Mouse (Mus musculus) frontal cortex, adult (tissue): ENCODE measurements at regions not wholly inside any gene's neighbourhood (a gene's known extent, or its start where the extent isn't known, plus 50 kb on each side); places are given as distances from the start of the nearest gene placed in this dataset.

Source experiments
- ATAC-seq: cut with Nextera tagmentation; 2 replicates; pipeline ENCODE4 v1.9.2; 2017; ENCODE audit warnings: mild to moderate bottlenecking, moderate library complexity, mixed read lengths; ENCODE audit not compliant: low TSS enrichment

DNA sequence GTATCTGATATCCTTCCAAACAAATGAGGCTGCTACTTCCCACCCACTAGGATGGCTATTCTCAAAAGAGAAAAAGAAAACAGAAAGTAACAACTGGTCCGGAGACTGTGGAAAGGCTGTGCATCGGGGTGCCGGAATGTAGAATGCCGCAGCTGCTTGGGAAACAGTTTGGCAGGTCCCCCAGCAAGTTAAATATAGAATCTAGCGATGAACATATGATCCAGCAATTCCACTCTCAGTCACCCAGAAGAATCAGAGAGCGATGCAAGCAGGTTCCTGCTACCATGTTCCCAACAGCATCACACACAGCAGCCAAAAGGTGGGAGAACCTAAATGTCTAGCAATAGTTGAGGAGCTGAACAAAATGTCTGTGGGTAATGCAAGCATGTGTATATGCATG lies 528.3 kb upstream of the Gm19410 start:
- peak; percentile 78 for ATAC-seq

DNA sequence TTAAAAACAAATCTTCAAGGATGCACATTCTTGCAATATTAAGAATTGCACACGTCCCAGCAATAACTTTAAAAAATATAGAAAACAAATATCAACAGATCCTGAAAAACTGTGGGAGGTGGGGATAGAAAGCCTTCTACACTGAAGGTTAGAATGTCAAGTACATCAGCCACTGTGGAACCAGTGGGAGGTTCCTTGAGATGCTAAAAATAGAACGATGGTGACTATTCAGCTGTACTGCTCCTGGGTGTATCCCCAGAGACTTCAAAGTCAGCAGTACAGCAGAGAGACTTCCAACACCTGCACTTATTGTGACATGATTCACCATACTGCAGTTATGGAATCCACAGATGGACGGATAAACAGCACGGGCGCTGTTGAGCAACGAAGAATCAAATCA lies 524.7 kb upstream of the Gm19410 start:
- no peak for ATAC-seq

DNA sequence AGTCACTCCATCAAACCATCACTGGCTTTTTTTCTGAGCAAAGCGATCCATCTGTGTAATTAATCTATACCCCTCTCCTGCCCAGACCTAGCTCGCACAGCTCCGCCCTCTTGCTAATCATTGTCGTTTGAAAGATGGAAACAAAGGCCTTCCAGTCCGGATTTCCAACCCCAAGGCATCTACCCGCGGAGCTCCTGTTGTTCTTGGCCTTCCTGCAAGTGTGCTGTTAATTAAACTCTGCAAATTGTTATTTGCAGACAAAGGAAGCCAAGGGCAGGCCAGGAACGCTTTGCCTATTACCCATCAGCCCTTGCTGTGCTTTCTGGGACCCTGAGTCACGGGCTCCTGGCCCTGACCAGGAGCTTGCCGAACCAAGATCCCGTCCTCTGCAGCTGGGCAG lies 522.0 kb upstream of the Gm19410 start:
- ATAC-seq, result no peak

DNA sequence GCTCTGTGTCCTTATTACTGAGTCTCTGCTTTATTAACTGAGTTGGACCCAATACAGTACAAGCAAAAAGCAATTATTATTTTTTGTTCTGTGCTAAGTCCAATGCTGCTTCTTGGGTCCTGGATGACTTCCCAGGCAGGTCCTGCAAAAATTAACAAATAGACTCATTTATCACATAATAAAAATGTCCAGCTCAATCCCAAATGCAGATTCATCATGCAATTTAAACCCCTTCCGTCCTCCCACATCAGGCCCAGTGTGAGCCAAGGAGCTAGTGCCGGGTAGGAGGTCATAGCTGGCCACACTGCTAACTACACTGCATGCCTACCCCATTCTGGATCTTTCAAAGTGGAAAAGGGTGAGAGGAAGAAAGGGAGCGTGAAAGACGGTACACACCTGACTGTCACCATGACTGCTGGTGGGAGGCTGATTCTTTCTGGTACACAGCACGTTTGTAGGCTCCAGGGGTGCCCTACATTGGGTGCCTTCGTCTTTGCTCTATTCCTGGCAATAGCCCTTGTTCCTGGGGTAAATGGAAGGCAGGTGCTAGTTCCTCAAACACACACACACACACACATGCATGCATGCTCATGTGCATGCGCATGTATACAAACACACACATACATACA lies 515.7 kb upstream of the Gm19410 start:
- ATAC-seq, result no peak

DNA sequence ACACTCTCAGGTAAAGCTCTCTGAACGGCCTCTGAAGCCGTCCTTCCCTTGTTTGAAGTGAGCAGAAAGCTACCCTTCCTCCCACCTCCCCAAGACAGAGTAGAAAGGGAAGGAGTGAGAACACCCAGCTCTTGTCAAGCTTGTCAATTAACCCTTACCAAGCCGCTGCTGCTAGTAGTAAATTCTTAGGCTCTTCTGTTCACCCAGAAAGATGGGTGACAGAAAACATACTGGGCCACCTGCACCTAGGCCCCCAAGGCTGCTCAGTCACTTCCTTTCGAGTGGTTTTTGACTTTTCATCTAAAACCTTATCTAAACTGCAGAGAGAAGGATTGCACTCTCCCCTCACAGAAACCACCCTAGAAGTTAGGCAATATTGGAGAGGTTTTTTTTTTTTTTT lies 514.9 kb upstream of the Gm19410 start:
- ATAC-seq, result no peak

DNA sequence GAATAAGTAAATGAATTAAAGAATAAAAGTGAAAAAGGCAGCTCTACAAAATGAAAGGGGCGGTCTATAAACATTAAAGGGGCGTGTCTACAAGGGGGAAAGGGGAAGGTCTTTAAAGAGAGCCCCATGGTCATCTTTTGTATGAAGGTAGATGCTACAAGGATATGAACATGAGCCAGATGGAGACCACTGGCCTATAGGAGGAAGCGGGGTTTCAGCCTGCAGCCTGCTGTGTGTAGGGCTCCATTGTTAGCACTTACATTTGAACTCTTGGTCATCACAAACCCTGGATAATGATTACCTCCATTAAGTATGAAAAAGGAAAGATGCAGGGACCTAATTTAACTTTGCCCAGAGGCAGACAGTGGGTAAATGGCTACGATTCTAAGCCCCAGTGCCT lies 511.6 kb upstream of the Gm19410 start:
- no peak for ATAC-seq

DNA sequence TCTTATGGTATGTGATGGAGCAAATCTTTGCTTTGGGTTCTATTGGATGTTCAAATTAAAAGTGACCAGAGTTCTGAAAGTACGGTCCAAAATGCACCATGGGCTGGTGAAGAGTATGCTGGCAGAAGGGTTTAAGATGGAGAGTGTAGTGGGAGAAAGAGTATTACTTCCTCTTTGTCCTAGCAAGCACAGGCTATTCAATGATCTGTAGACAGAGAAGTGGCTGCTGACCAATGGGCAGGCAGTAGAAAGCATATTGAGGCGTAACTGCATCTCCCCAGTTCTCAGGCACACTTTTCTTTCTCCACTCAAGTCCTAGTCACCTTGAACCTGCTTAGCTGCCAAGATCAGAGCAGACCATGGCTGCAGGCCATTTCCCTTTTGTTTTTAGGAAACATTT lies 510.3 kb upstream of the Gm19410 start:
- ATAC-seq, result no peak

DNA sequence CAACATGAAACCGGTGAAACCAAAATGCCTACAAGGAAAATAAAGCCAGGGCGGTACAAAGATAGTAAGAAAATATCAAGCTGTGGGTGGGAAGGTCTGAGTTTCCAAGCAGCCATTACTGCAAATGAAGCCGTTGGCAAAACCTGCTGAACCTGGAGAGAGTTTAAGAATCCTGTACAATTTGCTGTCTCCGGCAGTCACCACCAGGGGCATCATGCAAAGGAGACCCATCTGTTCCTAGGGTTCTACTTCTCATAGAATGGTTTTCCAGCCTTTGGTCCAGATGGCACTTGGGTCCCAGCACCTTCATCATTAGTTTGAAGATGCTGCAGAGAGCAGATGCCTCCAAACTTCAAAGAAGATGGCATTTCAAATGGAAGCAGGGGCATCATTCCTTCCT lies 508.6 kb upstream of the Gm19410 start:
- ATAC-seq, result no peak

DNA sequence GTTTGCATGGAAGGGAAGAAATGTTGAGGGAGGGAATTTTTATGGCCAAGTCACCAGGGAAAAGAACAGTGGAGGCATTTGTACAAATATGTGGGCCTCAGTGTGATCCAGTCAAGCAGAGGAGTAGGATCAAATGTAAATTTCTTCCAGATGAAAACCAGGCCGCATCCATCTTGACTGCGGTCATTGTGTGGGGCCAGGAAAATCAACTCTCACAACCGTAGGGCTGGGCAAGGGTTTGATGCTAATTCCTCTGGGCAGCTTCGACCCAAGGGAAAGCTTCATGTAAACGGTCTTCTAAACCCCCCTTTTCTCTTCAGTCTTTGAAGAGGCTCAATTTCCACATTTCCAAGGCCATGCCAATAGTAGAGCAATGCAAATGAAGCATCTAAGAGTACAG lies 497.4 kb upstream of the Gm19410 start:
- no peak for ATAC-seq

DNA sequence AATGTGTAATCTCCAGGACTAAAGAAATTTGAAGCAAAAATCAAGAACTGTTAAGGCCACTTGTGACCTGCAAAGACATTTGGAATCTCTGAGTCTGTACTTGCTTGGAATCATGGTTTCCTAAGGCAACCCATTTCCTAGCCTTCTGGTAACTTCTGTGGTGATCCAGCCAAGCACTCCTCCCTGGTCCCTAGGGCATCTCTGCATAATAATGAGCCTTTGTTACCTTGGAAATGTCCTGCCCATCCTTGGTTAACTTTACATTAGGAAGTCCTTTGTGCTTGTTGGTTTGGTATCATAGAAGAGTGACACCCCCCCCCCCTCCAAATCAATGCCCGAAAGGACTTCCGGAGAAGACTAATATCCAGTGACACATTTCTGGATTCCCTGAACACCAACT lies 496.6 kb upstream of the Gm19410 start:
- ATAC-seq, result no peak

DNA sequence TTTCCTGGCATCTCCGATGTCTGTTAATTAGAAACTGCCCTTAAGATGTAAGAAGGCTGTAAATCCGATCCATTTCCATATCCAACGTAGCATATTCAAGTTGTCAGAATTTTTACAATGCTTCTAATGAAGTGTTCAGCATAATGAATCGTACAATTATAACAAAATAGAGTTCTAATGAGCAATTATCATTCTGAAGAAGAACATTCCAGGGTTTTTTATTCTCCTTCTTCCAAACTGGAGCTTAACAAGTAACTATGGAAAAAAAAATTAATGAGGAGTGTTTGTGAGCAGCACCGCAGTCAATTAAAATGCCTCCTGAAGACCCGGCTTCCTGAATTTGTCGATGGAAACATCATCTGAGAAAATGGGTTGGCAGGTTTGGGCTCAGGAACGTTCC lies 489.6 kb upstream of the Gm19410 start:
- no peak for ATAC-seq

DNA sequence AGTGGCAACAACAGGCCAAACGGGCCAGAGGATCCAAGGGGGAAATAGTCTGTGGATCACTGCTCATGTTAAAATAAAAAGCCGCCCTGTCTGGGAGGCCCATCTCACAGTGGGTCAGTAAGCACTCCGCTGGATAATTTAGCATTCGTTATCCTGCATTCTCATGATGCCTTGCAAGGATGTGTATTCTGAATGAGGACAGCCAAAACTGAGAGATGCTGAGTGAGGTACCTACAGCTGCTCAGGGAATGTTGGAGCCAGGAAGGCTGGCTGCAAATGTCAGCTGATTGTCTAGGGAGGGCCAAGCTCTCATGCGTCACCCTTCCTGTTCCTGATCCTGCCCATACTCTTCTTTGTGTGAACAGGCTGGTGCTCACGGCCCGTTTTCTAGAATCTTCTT lies 489.1 kb upstream of the Gm19410 start:
- ATAC-seq, result 0 out of 2 replicates have a peak, but pooled peaks have one; percentile 44

DNA sequence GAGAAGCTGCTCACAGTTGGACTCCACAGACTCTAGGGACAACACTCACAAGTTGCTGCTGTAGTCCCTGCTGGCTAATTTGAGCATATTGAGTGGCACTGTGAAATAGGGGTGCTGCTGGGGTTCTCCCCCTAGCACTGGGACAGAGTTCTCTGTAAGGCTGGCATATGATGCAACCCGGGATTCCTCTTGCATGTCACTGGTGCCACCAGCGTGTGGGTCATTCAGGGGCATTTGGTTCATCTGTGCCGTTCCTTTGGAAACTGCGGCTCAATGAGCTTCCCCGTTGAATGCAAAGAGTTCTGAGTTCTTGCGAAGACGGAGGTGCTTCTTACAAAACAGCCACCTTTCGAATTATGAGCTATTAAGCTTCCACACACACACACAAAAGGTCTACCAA lies 486.6 kb upstream of the Gm19410 start:
- no peak for ATAC-seq

DNA sequence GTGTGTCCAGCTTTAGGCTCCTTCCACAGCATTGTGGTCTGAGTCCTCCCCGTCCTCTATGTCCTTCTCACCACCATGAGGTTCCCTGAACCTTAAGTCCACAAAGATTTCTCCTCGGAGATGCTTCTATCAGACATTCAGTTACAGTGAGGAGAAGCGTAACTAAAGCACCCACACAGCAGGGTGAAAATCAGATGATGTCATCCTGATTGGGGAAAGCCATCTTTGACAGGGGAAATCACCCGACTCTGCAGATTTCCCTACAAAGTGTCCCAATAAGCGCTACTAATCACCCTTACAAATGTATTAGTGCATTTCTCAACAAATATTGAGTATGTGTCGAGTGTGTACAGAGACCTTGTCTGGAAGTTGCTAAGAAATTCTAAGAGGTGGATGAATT lies 484.8 kb upstream of the Gm19410 start:
- no peak for ATAC-seq

DNA sequence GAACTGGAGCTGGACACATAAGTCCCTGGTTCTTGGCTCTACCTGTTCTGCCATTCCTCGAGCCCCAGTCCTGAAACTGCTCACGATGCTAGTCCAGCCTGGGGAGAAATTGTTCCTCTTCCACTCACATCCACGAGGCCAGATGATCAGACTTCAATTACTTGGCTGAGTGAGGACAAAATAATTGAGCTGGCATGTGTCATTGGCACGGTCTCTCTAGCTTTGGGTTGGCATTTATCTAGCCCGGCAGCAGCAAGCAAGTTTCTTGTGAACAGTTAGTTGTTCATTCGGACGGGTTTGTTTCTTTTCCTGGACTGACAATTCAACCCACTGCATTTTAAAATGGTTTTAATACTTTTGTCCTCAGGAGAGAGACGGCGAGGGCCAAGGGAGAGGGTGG lies 482.2 kb upstream of the Gm19410 start:
- ATAC-seq, result no peak

DNA sequence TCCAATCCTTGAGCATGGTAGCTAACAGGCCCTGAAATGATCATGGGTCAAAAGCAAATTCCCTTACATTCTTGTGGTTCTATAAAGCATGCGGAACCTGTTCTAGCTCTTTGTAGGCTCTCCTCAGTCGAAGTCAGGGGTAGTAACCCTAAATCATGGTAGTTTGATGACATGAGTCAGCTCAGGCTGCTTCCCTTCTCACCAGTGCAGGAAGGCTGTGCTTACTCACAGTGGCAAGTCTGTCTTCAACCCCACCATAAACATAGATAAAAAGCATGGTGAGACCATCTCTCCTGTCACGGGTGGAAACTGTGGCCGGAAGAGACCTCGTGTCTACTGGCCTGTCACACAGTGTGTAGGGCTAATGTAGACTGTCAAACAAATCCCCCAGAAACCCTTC lies 476.6 kb upstream of the Gm19410 start:
- ATAC-seq, result no peak

DNA sequence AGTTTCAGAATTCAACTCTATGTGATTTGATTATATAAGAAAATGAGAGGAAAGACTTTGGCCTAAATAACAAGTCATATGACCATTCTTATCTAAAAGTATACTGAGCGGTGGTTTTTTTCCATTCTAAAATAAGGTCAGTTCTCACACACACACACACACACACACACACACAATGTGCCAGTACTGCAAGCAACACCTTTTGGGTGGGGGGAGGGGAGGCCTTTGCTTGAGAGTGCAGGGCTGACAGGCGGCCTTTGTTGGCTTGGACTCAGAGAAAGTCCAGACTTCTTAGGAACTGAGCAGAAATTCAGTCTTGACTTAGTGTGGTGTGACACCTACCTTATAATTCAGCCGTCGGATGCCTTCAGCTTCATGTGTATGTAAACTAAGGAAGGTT lies 475.6 kb upstream of the Gm19410 start:
- no peak for ATAC-seq

DNA sequence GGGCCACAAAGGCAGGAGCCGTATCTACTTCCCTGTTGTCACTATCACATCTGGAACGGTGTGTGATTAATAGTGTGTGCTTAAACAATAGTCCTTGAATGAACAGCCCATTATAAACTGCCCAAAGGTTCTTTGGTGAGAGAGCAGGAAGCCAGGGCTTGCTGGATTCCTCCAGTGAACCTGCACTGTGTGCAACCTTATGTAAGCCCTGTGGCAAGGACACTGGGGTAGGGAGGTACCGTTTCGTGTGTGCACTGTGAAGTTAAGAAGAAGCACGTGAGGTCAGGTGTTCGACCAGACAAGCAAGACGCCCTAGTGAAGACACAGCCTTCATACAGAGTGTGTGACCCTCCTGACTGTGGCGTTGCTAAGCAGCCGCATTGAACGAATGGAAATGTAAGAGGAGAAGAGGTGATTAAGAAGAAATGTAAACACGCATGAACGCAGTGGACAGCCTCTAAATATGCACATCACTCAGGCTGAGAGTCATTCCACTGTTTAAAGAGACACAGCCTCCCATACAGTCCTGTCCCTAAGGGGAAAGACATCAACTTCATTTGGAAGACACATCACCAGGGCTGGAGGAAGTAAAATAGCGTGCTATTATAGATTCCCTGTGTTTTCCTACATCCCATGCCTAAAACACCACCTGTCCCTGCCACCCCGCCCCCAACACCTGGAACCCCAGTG lies 472.0 kb upstream of the Gm19410 start:
- no peak for ATAC-seq

DNA sequence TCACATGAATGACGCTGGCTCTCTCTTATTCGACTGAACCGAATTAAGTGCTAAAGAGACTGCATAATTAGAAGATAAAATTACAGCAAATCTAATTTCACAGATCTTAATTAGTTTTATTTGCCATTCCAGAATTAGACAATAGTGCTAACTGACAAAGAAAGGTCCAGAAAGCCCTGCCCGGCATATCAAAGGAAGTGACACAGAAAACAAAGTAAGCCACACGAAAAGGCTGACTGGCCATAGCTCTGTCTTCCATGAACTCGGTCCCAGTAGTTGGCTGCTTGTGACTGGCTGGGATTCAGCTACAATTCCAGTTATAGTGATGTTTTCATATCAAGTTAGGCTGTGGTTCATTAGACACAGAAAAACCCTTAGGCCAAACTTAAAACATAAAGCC lies 468.7 kb upstream of the Gm19410 start:
- ATAC-seq, result no peak

DNA sequence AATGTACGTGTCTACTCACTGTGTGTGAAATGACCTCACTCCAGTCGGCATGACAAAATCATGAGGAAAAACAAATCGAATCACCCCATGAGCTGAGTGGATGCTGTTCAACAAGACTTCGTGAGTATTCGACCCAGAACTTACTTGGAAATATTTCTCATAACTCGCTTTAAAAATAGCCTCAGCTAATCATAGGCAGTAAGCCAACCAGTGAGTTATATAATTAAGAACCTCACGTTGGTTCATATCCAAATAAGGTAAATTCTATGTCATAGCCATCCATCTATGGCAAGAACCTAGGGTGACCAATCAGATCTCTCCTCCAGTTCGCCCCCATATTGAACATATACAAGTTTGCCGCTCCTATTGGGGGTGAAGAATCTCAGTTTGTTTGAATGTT lies 466.5 kb upstream of the Gm19410 start:
- no peak for ATAC-seq

DNA sequence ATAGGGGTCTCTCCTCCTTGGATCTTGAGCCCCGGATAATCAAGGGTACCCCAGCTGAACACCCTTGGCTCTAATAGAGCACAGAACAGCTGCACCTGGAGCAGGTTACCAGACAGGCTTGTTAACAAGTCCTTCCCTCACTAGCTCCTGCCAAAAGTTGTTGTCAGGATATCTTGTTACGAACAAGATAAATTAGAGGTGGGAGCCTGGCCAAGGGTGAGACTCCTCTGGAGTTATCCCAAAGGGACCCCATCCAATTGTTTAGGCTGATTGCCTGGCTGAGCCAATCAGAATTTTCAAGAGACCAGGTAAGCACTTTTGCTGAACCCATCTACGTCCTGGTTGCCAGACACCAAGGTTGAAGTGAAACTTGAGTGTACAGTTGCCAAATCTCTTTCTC lies 465.2 kb upstream of the Gm19410 start:
- no peak for ATAC-seq

DNA sequence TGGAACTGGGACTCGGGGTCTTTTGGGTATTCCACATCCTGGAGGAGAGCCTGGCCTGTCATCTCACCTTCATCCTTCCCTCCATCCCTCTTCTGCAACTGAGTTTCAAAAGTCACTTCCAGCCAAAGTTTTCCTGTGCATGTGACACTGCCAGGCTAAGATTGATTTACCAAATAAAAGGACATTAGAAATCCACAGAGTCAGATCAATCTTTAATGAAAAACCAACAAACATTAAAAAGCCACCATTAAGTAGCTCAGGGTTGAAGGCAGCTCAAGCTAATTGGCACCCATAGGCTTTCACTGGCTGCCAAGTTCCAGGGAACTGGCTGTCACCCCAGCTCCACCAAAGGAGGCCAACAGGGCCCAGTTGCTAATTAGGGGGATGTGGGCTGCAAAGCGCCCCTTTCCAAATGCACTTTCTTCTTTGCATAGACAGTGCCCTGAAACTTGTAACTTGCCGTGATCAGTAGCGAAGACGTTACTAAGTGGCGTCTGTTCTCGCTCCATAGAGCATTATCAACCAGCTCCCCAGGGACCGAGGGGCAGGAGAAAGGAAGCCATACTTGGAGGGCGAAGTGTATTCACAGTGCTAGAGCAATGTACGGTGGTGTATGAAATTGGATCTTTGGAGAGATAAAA lies 464.6 kb upstream of the Gm19410 start:
- ATAC-seq, result peak; percentile 57

DNA sequence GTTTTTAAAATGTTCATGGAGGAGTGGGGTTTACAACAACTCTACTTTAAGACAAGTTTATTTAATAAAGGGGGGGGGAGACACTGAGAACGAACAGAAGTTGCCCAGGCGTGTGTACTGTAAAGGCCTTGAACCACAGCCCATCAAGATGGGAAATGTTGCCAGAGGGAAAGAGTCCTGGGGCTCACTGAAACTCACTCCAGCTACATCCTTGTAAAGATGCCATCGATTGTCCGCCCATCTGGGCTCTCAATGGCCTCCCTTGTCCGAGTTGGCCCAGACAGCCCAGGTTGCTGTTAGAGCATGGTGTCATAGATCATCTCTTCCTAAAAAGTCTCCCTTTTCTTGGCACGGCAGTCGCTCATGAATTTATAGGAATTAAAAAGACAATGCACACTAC lies 462.7 kb upstream of the Gm19410 start:
- no peak for ATAC-seq
